Mouse (Mus musculus): Measurements from ENCODE around the gene Tcea3.

Tcea3 gene

DNA sequence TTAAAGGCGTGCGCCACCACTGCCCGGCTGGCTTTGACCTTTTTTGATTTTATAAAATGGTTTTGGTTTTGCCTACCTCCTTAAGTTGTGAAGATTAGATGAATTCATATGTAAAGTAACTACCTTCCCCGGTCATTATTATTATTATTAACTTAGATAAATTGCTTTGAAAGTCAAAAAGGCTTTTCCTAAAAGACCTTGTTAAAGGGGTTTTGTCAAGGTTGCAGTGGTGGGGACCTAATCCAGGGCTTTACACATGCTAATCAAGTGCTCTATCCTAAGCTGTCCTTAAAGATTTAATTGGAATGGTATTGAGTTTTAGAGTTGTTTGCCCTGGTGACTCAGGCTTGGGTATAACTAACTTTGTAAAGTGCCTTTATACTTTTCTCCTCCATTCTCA lies 70.1 kb downstream of the Tcea3 start:
- DNase-seq (ENCODE audit: low read depth, low spot score), result no peak

DNA sequence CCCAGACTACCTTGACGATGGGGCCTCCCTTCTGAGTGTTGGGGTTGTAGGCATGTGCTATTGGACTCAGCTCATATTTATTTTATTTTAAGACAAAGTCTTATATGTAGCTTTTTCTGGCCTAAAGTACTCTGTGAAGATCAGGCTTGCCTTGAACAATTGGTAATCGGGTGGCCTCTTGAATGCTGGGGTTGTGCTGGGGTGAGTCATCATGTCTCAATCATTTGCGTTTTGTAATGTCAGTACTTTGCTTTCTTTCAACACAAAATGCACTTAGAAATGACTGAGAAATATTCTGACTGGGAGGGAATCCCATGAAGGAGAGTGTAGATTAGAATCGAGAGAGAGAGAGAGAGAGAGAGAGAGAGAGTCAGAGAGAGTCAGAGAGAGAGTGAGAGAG lies 72.5 kb downstream of the Tcea3 start:
- no peak for DNase-seq (ENCODE audit: low read depth, low spot score)

DNA sequence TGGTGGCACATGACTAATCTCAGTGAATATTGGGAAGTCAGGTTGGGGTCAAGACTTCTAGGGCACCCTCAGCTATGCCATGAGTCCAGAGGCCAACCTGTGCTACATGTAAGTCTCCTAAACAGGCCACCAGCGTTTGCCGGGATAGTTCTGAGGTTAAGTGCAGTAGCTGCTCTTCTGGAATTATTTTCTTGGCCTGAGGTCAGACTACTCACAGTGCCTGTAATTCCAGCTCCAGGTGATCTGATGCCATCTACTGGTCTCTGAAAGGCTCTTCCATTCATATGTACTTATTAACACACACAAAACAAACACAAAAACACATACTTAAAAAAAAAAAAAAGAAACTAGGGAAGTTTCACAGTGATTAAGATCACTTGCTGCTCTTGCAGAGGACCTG lies 76.7 kb downstream of the Tcea3 start:
- no peak for DNase-seq (ENCODE audit: low read depth, low spot score)

Data from CD4-positive helper T cell, adult 2 months (primary cell).